Mouse (Mus musculus) kidney, postnatal 0 days (tissue): ENCODE results near the gene Tmprss3. TPM values are rescaled to one million over a fixed set of nuclear protein-coding genes. Genes with fewer than 3 reads are reported as not detected.
A peak's percentile ranks its signal among the peaks of the same experiment; 100 is the strongest.

Source experiments
- ATAC-seq: fragments of 200-750 bp; cut with Nextera tagmentation; replicated peaks from 2 replicates; pipeline ENCODE4 v1.8.0; 2017; ENCODE audit warnings: low read depth, moderate number of reproducible peaks, moderate TSS enrichment, moderate library complexity; ENCODE audit not compliant: low FRiP score
- DNase-seq: peaks from one replicate; pipeline ENCODE4 v3.0.0-alpha.2; 2016; ENCODE audit warnings: low spot score
- H3K27ac ChIP-seq: fragments of 300-500 bp; sonication (generic); 2 replicates; pipeline ENCODE4 v1.5.1; 2014; ENCODE audit warnings: mild to moderate bottlenecking
- H3K27me3 ChIP-seq: fragments of 300-500 bp; sonication (generic); 2 replicates; pipeline ENCODE4 v1.6.1; 2014; ENCODE audit warnings: low read length, mixed read lengths; ENCODE audit not compliant: insufficient read depth
- H3K36me3 ChIP-seq: fragments of 300-500 bp; sonication (generic); 2 replicates; pipeline ENCODE4 v1.6.1; 2014; ENCODE audit warnings: low read length, mixed read lengths; ENCODE audit not compliant: insufficient read depth
- H3K4me1 ChIP-seq: fragments of 300-500 bp; sonication (generic); replicated peaks from 2 replicates; pipeline ENCODE4 v1.6.1; 2014; ENCODE audit warnings: antibody characterized with exemption, low read length, mixed read lengths; ENCODE audit not compliant: insufficient read depth
- H3K4me2 ChIP-seq: fragments of 300-500 bp; sonication (generic); 2 replicates; pipeline ENCODE4 v1.6.1; 2014; ENCODE audit warnings: mild to moderate bottlenecking, low read length, moderate library complexity, mixed read lengths
- H3K4me3 ChIP-seq: fragments of 300-500 bp; sonication (generic); replicated peaks from 2 replicates; pipeline ENCODE4 v1.5.1; 2014; ENCODE audit warnings: low read depth, low read length
- H3K9ac ChIP-seq: fragments of 300-500 bp; sonication (generic); 2 replicates; pipeline ENCODE4 v1.6.1; 2014; ENCODE audit warnings: low read depth, low read length
- H3K9me3 ChIP-seq: fragments of 300-500 bp; sonication (generic); replicated peaks from 2 replicates; pipeline ENCODE4 v1.6.1; 2016; ENCODE audit warnings: low read length, inconsistent platforms, mixed read lengths
- CTCF ChIP-seq: IDR thresholded peaks from 2 replicates; pipeline ENCODE4 v1.5.1; 2016; ENCODE audit warnings: antibody characterized with exemption, low read depth, mild to moderate bottlenecking, moderate library complexity
- WGBS: fragments of 180-500 bp; shearing (Covaris S2); extraction: QIAGEN DNeasy Blood & Tissue Kit; methylation state at CpG from one replicate; pipeline ENCODE4 v1.1.7; 2014; 5-methylcytosine and 5-hydroxymethylcytosine counted together
- polyA plus RNA-seq: library from polyadenylated mRNA; unstranded; fragments of >200 nt; fragmentation: Nextera tagmentation; extraction: Ambion mirVana; gene quantifications from 2 replicates; pipeline ENCODE4 v1.2.1, GENCODE M21; 2015

Tmprss3 gene
- polyA plus RNA-seq, 1 experiment from 2014 or later: 0.05 TPM

DNA sequence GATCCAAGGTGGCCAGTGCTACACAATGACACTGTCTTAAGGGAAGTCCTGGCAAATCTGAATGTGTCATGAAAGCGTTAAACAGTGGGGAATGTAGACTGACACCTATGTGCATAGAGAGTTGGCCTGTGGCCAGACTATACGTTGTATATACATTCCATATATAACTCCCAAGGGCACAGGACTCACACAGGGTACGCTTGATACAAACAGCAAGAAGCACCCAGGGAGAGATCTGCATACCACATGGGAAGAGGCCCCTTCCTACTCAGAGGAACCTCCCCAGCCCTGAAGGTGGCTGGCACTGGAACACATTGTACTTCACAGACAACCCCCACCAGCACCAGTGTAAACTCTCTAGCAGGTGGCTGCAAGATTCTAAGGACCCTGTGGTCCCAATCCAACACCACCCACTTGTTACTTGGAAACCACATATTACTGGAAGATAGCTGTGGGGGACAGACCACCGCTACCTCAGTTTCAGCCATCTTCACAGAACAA is 24.1 kb upstream of the Tmprss3 start:
- Histone ChIP-seq H3K9me3 (no peaks in the 10 kb centered on the region), H3K4me1 (no peaks in the 10 kb centered on the region), H3K4me2 (no peak overlapping the region), H3K27me3 (no peaks in the 10 kb centered on the region), H3K27ac (no peak overlapping the region), H3K36me3 (no peaks in the 10 kb centered on the region), H3K9ac (no peak overlapping the region), H3K4me3 (no peak overlapping the region)
- ATAC-seq (no peak), DNase-seq (no peak)
- TF ChIP-seq CTCF: no peak
- whole genome bisulfite sequencing: 73% methylated on average over 4 of the region's 4 CpGs

DNA sequence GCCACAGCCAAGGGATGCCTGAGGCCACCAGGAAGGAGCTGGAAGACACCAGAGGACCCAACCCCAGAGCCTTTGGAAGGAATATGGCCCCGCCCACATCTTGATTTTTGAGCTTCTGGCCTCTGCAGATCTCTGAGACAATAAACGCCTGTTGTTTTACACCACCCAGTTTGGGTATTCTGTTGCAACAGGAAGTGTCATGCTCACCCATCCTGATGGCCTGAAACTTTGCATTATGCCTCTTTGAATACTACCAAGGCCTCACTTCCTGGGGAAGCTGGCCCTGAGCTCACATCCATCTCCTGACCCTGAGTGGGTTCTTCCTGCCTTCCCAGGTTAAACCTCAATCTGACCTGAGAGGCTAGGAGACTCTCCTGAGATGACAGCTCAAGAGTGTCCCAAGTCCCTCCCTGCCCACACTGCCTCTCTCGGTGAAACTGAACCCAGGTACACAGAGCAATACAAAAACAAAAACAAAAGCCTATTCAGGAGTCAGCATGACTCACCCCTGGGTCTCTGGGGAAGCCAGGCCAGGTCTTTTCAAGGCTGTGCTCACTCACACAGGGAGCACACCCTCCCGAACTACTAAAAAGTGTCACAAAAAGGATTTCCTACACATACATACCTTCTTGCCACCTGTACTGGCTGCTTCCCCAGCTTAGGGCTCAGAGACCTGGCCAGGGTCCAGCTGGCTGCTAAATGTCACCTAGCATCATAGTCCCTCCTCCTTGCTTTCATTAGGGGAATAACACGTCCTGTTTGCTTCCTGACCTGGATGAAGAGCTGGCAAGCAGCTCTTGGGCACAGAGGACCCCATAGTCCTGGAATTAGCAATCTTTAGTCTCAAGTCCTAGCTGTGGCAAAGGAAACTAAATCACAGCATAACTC is 17.5 kb upstream of the Tmprss3 start:
- peak; percentile 10 for DNase-seq
- no peaks in the 10 kb centered on the region for H3K9me3 ChIP-seq
- no peaks in the 10 kb centered on the region for H3K36me3 ChIP-seq
- no peak overlapping the region for H3K4me3 ChIP-seq
- no peak overlapping the region for H3K9ac ChIP-seq
- WGBS: 33% methylated on average over 5 of the region's 5 CpGs
- no peak for ATAC-seq
- no peak for TF ChIP-seq CTCF
- H3K27me3 ChIP-seq: no peaks in the 10 kb centered on the region
- H3K4me2 ChIP-seq: no peak overlapping the region
- no peaks in the 10 kb centered on the region for H3K4me1 ChIP-seq
- H3K27ac ChIP-seq: peak overlapping the region; percentile 47; the same call in 1 of the 2 replicates

DNA sequence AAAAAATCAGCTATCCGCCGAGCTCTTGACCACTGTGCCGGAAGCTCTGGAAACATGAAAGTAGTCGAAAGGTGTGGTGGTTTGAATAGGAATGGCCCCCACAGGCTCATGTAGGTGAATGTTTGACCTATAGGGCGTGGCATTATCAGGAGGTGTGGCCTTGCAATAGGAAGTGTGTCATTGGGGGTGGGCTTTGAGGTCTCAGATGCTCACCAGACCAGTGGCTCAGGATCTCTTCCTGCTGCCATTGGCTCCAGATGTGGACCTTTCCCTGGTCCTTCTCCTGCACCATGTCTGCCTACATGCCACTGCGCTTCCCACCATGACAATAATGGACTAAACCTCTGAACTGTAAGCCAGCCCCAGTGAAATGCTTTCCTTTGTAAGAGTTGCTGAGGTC is 13.1 kb upstream of the Tmprss3 start:
- DNase-seq (no peak), ATAC-seq (no peak)
- no peaks in the 10 kb centered on the region for H3K4me1 ChIP-seq
- 90% methylated on average over 6 of the region's 6 CpGs for WGBS
- H3K27ac ChIP-seq: no peak overlapping the region
- TF ChIP-seq CTCF: no peak
- H3K36me3 ChIP-seq: no peaks in the 10 kb centered on the region
- H3K9me3 ChIP-seq: no peaks in the 10 kb centered on the region
- H3K9ac ChIP-seq: no peak overlapping the region
- H3K4me2 ChIP-seq: no peak overlapping the region
- no peaks in the 10 kb centered on the region for H3K27me3 ChIP-seq
- no peak overlapping the region for H3K4me3 ChIP-seq

DNA sequence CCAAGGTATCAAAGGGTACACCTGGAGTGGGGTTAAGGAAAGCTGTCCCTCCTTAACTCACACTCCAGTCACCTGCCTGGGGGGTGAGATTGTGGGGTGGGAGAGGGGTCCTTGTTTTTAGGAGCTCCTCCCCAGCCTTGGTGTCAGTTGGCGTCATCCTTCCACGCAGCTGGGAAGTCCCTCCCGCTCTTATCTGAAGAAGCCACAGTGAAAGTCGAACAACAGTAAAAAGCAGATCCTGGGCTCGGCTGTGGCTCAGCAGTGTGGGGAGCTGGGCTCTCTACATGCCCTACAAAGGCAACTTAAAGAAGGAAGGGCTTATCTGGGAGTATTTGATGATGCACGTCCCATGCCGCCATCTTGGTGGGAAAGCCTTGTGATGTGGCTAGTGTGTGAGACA is 11.5 kb upstream of the Tmprss3 start:
- DNase-seq (no peak), ATAC-seq (no peak)
- Histone ChIP-seq H3K27ac (no peak overlapping the region), H3K9me3 (no peaks in the 10 kb centered on the region), H3K4me1 (no peaks in the 10 kb centered on the region), H3K27me3 (no peaks in the 10 kb centered on the region), H3K36me3 (no peaks in the 10 kb centered on the region), H3K4me2 (no peak overlapping the region), H3K4me3 (no peak overlapping the region), H3K9ac (no peak overlapping the region)
- WGBS: 90% methylated on average over 7 of the region's 7 CpGs
- TF ChIP-seq CTCF: no peak

DNA sequence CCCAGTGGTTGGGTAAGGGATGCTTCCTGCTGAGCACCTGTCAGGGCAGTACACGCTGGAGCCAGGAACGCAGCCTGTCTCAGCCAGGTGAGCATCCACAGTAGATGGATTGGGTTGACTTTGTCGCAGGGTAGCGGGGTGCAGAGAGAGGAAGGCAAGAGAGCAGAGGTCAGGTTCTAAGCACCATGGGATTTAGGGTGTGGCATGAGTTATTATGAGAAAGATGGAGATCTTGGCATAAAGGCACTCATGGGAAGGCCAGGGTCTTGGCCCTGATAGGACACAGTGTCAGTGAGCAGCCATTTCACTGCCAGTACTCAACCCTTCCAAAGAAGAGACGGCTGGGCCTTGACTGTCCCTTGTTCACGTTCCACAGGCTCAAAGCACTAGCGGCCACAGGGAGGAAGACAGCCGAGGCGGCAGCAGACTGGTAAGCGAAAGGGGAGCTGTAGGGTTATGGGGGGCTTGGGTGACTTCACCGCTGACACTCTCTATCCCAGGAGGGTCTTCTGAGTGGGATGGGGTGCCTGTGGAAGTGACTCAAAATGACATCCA is 10.7 kb upstream of the Tmprss3 start:
- H3K36me3 ChIP-seq: no peaks in the 10 kb centered on the region
- no peak for TF ChIP-seq CTCF
- H3K4me3 ChIP-seq: no peak overlapping the region
- no peak overlapping the region for H3K27ac ChIP-seq
- no peaks in the 10 kb centered on the region for H3K27me3 ChIP-seq
- no peak overlapping the region for H3K9ac ChIP-seq
- H3K4me2 ChIP-seq: no peak overlapping the region
- 92% methylated on average over 11 of the region's 11 CpGs for WGBS
- DNase-seq (no peak), ATAC-seq (no peak)
- H3K4me1 ChIP-seq: no peaks in the 10 kb centered on the region
- no peaks in the 10 kb centered on the region for H3K9me3 ChIP-seq

DNA sequence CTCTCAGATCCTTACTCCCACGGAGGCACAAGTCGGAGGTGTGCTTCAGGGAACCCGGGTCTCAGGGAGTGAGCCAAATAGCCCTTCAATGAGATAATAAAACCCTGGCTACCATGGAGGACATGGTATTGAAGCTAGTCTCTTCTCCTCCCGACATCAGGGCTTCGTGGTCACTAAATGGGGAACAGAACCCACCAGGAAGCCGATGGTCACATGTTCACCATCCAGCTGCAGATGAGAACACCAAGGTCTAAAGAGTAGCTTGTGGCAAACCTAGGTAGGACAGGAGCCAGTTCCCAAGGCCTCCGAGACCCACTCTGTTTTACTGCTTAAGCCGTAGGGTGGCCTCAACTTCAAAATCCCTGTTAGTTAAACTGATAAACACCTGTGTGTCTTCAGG is 9.9 kb upstream of the Tmprss3 start:
- Histone ChIP-seq H3K4me3 (no peak overlapping the region), H3K27me3 (no peaks in the 10 kb centered on the region), H3K9me3 (no peaks in the 10 kb centered on the region), H3K27ac (no peak overlapping the region), H3K36me3 (no peaks in the 10 kb centered on the region), H3K4me2 (no peak overlapping the region), H3K4me1 (no peaks in the 10 kb centered on the region), H3K9ac (no peak overlapping the region)
- WGBS: 70% methylated on average over 8 of the region's 8 CpGs
- no peak for TF ChIP-seq CTCF
- ATAC-seq (no peak), DNase-seq (no peak)
